Mouse (Mus musculus): Measurements from ENCODE around the gene Masp1. TPM values are rescaled to one million over a fixed set of nuclear protein-coding genes. Genes with fewer than 3 reads are reported as not detected.

The Masp1 gene
- total and polyA plus RNA-seq, 3 experiments, result 0.11 to 0.34 TPM; not detected in 1

DNA sequence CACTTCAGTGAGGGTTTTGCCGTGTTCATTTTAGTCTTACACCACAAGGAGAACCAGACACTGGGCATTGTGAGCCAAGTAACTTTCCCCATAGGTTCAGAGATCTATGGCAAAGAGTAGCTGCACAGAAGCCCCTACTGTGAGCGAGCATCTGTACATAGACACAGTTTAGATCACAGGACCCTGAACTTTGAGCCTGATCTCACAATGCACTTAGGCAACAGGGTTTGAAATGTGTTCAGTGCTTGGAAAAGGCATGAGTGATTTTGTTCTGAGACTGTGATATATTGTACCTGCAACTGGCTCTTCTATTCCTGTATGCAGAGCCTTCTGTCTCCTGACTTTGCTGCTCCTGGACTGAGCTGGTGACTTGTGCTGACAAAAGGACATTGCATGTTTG lies 19.3 kb downstream of the Masp1 start:
- Histone ChIP-seq H3K27me3 (replicated peaks) (no peaks in the 10 kb centered on the region), H3K79me2 (replicated peaks; ENCODE audit: control insufficient read depth, extremely low read depth, insufficient read depth, poor library complexity, severe bottlenecking) (no peaks in the 10 kb centered on the region), H3K27ac (ENCODE audit: insufficient read depth, low read depth) (no peak overlapping the region), H3K9ac (ENCODE audit: insufficient read depth, low read depth) (no peak overlapping the region), H3K36me3 (replicated peaks in 1 of 2; ENCODE audit: control insufficient read depth in 1 of 2, insufficient read depth in 1 of 2, low read length in 1 of 2) (no peaks in the 10 kb centered on the region), H3K9me3 (replicated peaks; ENCODE audit: low read length) (no peaks in the 10 kb centered on the region), H3K4me3 (replicated peaks in 1 of 3; ENCODE audit: low read depth in 2 of 3, low read length in 2 of 3, poor library complexity in 1 of 3) (no peak overlapping the region), H3K4me2 (ENCODE audit: insufficient read depth, low read depth, poor library complexity, severe bottlenecking) (no peak overlapping the region), H3K4me1 (ENCODE audit: control insufficient read depth in 1 of 2, insufficient read depth in 2 of 2) (peaks cover 3 to 50% of the 10 kb centered on the region in 2 experiments; a peak in 3 of 4 replicates)
- in situ Hi-C loops (cut with MboI; ENCODE audit: low pct_ligation_motif_present, low pct_unique_long_range_greater_than_20kb, low sequenced_read_pairs) (no loop called here), dilution Hi-C loops (cut with MboI; ENCODE audit: extremely low pct_ligation_motif_present, extremely low pct_unique_long_range_greater_than_20kb, low sequenced_read_pairs) (no loop called here)
- no peak for TF ChIP-seq TCF12 (IDR thresholded peaks at IDR 0.05; ENCODE audit: low read depth, low read length)
- TF ChIP-seq JUND (conservative IDR thresholded peaks at IDR 0.05; ENCODE audit: low read depth, low read length), result no peak
- no peak for TF ChIP-seq ZMIZ1 (IDR thresholded peaks at IDR 0.05; ENCODE audit: low read depth, low read length)
- no peak for TF ChIP-seq TBP (conservative IDR thresholded peaks at IDR 0.05; ENCODE audit: low read depth, low read length)
- no peak for TF ChIP-seq MAZ (IDR thresholded peaks at IDR 0.05; ENCODE audit: low read depth, low read length)
- TF ChIP-seq MAX (IDR thresholded peaks at IDR 0.05; ENCODE audit: low read length), result no peak
- TF ChIP-seq POLR2AphosphoS2 (IDR thresholded peaks at IDR 0.05; ENCODE audit: low read depth, low read length), result no peak
- TF ChIP-seq CTCF (conservative IDR thresholded peaks at IDR 0.05 in 1 of 2, IDR thresholded peaks at IDR 0.05 in 1 of 2; ENCODE audit: low read depth in 2 of 2, low read length in 2 of 2), result no peak
- TF ChIP-seq NRF1 (IDR thresholded peaks at IDR 0.05; ENCODE audit: low read depth, low read length), result no peak
- TF ChIP-seq MYC (IDR thresholded peaks at IDR 0.05; ENCODE audit: low read depth, low read length), result no peak
- TF ChIP-seq ZNF384 (IDR thresholded peaks at IDR 0.05; ENCODE audit: low read depth, low read length), result no peak
- TF ChIP-seq IRF4 (IDR thresholded peaks at IDR 0.05; ENCODE audit: low read depth, low read length), result no peak
- no peak for TF ChIP-seq SIN3A (IDR thresholded peaks at IDR 0.05; ENCODE audit: low read length)
- TF ChIP-seq POLR2A (IDR thresholded peaks at IDR 0.05; ENCODE audit: low read depth, low read length), result no peak
- TF ChIP-seq HCFC1 (IDR thresholded peaks at IDR 0.05; ENCODE audit: low read depth, low read length), result no peak
- TF ChIP-seq CHD2 (IDR thresholded peaks at IDR 0.05; ENCODE audit: low read length), result no peak
- no peak for DNase-seq (ENCODE audit: extremely low read depth)

- Histone ChIP-seq H3K4me1 (ENCODE audit: control insufficient read depth in 1 of 2, insufficient read depth in 2 of 2) (peaks cover 0 to 47% of the 10 kb centered on the region in 2 experiments; a peak in 2 of 4 replicates), H3K9ac (ENCODE audit: insufficient read depth, low read depth) (no peak overlapping the region), H3K79me2 (replicated peaks; ENCODE audit: control insufficient read depth, extremely low read depth, insufficient read depth, poor library complexity, severe bottlenecking) (no peaks in the 10 kb centered on the region), H3K36me3 (replicated peaks in 1 of 2; ENCODE audit: control insufficient read depth in 1 of 2, insufficient read depth in 1 of 2, low read length in 1 of 2) (no peaks in the 10 kb centered on the region), H3K27ac (ENCODE audit: insufficient read depth, low read depth) (no peak overlapping the region), H3K27me3 (replicated peaks) (no peaks in the 10 kb centered on the region), H3K9me3 (replicated peaks; ENCODE audit: low read length) (no peaks in the 10 kb centered on the region), H3K4me2 (ENCODE audit: insufficient read depth, low read depth, poor library complexity, severe bottlenecking) (no peak overlapping the region), H3K4me3 (replicated peaks in 1 of 3; ENCODE audit: low read depth in 2 of 3, low read length in 2 of 3, poor library complexity in 1 of 3) (no peak overlapping the region)
- dilution Hi-C loops (cut with MboI; ENCODE audit: extremely low pct_ligation_motif_present, extremely low pct_unique_long_range_greater_than_20kb, low sequenced_read_pairs) (no loop called here), in situ Hi-C loops (cut with MboI; ENCODE audit: low pct_ligation_motif_present, low pct_unique_long_range_greater_than_20kb, low sequenced_read_pairs) (no loop called here)
- TF ChIP-seq ELF1 (IDR thresholded peaks at IDR 0.05; ENCODE audit: low read depth, low read length), result no peak
- DNase-seq (ENCODE audit: extremely low read depth), result no peak
Observed at GRCm38 (mm10) chr16:23500558-23500957, 20.1 kb downstream of the Masp1 start.
